In the genomic region with DNA sequence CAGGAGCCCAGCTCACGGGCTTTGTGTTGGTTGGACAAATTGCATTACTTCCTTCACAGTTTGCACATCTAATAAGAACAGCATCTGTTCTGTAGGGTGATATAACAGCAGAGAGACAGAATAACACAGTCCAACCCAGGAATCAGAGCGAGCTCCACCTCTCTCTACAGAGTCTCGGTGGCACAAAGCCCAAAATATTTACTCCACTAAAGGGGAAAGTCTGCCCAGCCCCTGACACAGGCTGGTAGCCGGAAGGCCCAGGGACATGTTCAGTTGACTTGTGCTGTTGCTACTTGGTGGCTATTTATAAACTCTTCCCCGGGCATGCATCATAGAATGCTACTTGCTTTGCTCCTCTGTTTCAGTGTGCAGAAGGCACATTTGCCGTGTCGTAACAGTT, we compare ENCODE assay signal across 14 mouse cellular contexts. TPM values are rescaled to one million over a fixed set of nuclear protein-coding genes. Genes with fewer than 3 reads are reported as not detected.
DNase-seq lines count a peak whose midpoint lies in the region; ATAC-seq and TF ChIP-seq lines count a peak whose summit lies in the region.
"Had no signal": no experiment of that assay in that cellular context is flagged by ENCODE, and none has a peak within 500 bp of the region (broad histone marks: within the 10 kb centered on the region; RNA-seq: fewer than 3 reads in every experiment).

No protein-coding gene starts in this region.

- TF ChIP-seq EP300 in liver, postnatal 0 days (IDR thresholded peaks at IDR 0.05; ENCODE audit: low read depth) = no peak

- H3K36me3 ChIP-seq in lung, embryonic 15.5 days = no peaks in the 10 kb centered on the region
- no peaks in the 10 kb centered on the region for H3K36me3 ChIP-seq in heart, embryonic 12.5 days
- H3K36me3 ChIP-seq in liver, postnatal 0 days (replicated peaks; ENCODE audit: insufficient read depth, low read length) = no peaks in the 10 kb centered on the region
- H3K36me3 ChIP-seq: G1E; hindbrain, embryonic 15.5 days; limb, embryonic 12.5 days had no signal

- 41% methylated on average over 7 of the region's 7 CpGs for WGBS in lung, embryonic 15.5 days
- 48% methylated on average over 7 of the region's 7 CpGs for WGBS in lung, adult 2 months
- WGBS in heart, embryonic 12.5 days = 40% methylated on average over 7 of the region's 7 CpGs
- WGBS in liver, postnatal 0 days (ENCODE audit: insufficient replicate concordance) = 48% methylated on average over 7 of the region's 7 CpGs

- no peak for TF ChIP-seq CTCF in lung, adult 2 months (IDR thresholded peaks at IDR 0.05; ENCODE audit: insufficient read depth, low read length)
- no peak for TF ChIP-seq CTCF in liver, postnatal 0 days (IDR thresholded peaks at IDR 0.05; ENCODE audit: low read depth)

- H3K4me3 ChIP-seq in lung, embryonic 15.5 days = no peak overlapping the region
- H3K4me3 ChIP-seq in lung, adult 2 months (replicated peaks; ENCODE audit: extremely low read depth, low read depth, low read length) = no peak overlapping the region
- no peak overlapping the region for H3K4me3 ChIP-seq in heart, embryonic 12.5 days
- no peak overlapping the region for H3K4me3 ChIP-seq in liver, postnatal 0 days (ENCODE audit: low read depth, low read length)
- H3K4me3 ChIP-seq: hindbrain, embryonic 15.5 days; limb, embryonic 12.5 days had no signal

- H3K27me3 ChIP-seq in lung, embryonic 15.5 days = no peaks in the 10 kb centered on the region
- no peaks in the 10 kb centered on the region for H3K27me3 ChIP-seq in heart, embryonic 12.5 days (replicated peaks)
- no peaks in the 10 kb centered on the region for H3K27me3 ChIP-seq in liver, postnatal 0 days (ENCODE audit: insufficient read depth, low read length)
- H3K27me3 ChIP-seq: hindbrain, embryonic 15.5 days; limb, embryonic 12.5 days had no signal

- H3K9ac ChIP-seq in lung, embryonic 15.5 days = no peak overlapping the region
- H3K9ac ChIP-seq in heart, embryonic 12.5 days = peak overlapping the region; percentile 38; the same call in 1 of the 2 replicates
- H3K9ac ChIP-seq in liver, postnatal 0 days (replicated peaks) = peak overlapping the region; percentile 53
- H3K9ac ChIP-seq: hindbrain, embryonic 15.5 days; limb, embryonic 12.5 days had no signal

- peak overlapping the region; percentile 72 for H3K27ac ChIP-seq in lung, embryonic 15.5 days
- H3K27ac ChIP-seq in heart, embryonic 12.5 days (ENCODE audit: poor library complexity, severe bottlenecking) = peak overlapping the region; percentile 77
- peak overlapping the region; percentile 82 for H3K27ac ChIP-seq in liver, postnatal 0 days (ENCODE audit: low read depth)
- H3K27ac ChIP-seq: hindbrain, embryonic 15.5 days; limb, embryonic 12.5 days had no signal

- no peaks in the 10 kb centered on the region for H3K9me3 ChIP-seq in lung, embryonic 15.5 days
- no peaks in the 10 kb centered on the region for H3K9me3 ChIP-seq in heart, embryonic 12.5 days (replicated peaks)
- H3K9me3 ChIP-seq in liver, postnatal 0 days (ENCODE audit: low read length) = no peaks in the 10 kb centered on the region
- H3K9me3 ChIP-seq: G1E; hindbrain, embryonic 15.5 days; limb, embryonic 12.5 days had no signal

- no peak for ATAC-seq in lung, embryonic 15.5 days (ENCODE audit: borderline replicate concordance, extremely low read depth, low FRiP score, low TSS enrichment)
- no peak for ATAC-seq in heart, embryonic 12.5 days (ENCODE audit: insufficient number of reproducible peaks, low FRiP score)
- no peak for ATAC-seq in liver, postnatal 0 days
- ATAC-seq in erythroid progenitor cell, adult 5-6 weeks (replicated peaks; ENCODE audit: low FRiP score, poor library complexity, severe bottlenecking) = no peak

- TF ChIP-seq POLR2A in lung, adult 2 months (IDR thresholded peaks at IDR 0.05; ENCODE audit: borderline replicate concordance, extremely low read depth, low read depth, low read length) = no peak

- no peak overlapping the region for H3K4me2 ChIP-seq in lung, embryonic 15.5 days
- H3K4me2 ChIP-seq in heart, embryonic 12.5 days = no peak overlapping the region
- no peak overlapping the region for H3K4me2 ChIP-seq in liver, postnatal 0 days (ENCODE audit: low read depth, low read length)
- H3K4me2 ChIP-seq: hindbrain, embryonic 15.5 days; limb, embryonic 12.5 days; midbrain, embryonic 11.5 days had no signal

- peak; percentile 44 for DNase-seq in gastrocnemius, adult 18-20 months (ENCODE audit: low spot score)
- no peak for DNase-seq in gastrocnemius, postnatal 10 days
- no peak for DNase-seq in lung, adult 2 months
- DNase-seq in liver, postnatal 0 days = no peak
- DNase-seq in layer of hippocampus, postnatal 25 days (ENCODE audit: extremely low spot score in 1 of 2, low spot score in 1 of 2) = no peak
- DNase-seq: kidney, adult 9 months; thymus, postnatal 36 days had no signal

- H3K4me1 ChIP-seq in lung, embryonic 15.5 days = peaks cover 47% of the 10 kb centered on the region
- 0 out of 2 replicates have a peak, but pooled peaks cover 8% of the 10 kb centered on the region for H3K4me1 ChIP-seq in lung, adult 2 months (ENCODE audit: control insufficient read depth, insufficient read depth, low read length)
- H3K4me1 ChIP-seq in heart, embryonic 12.5 days (replicated peaks) = peaks cover 51% of the 10 kb centered on the region
- peaks cover 61% of the 10 kb centered on the region for H3K4me1 ChIP-seq in liver, postnatal 0 days (ENCODE audit: insufficient read depth)
- H3K4me1 ChIP-seq: hindbrain, embryonic 15.5 days had no signal

RNA-seq across cellular contexts. Expression of a gene that starts 48.3 kb away (rescaled TPM):
- 10 to 100 TPM; 44.6 to 46.5 TPM for total RNA-seq in gastrocnemius, adult 18-20 months (2021)
- total RNA-seq in gastrocnemius, postnatal 10 days (2021) = 100 to 1,000 TPM; 115 to 117 TPM
- polyA plus RNA-seq in lung, embryonic 15.5 days (2015; fragmentation: Nextera tagmentation; extraction: Ambion mirVana) = 97.3 and 102 TPM in 2 replicates
- 86.3 and 93.3 TPM in 2 replicates for polyA plus RNA-seq in lung, adult 2 months (2012; rRNA removed)
- polyA plus RNA-seq in heart, embryonic 12.5 days (2016; fragmentation: Nextera tagmentation; extraction: Ambion mirVana) = 115 and 121 TPM in 2 replicates
- polyA plus RNA-seq in liver, postnatal 0 days (2015; fragmentation: Nextera tagmentation; extraction: Ambion mirVana) = 34.4 and 35.0 TPM in 2 replicates
- 6.7 and 12.6 TPM in 2 replicates for total RNA-seq in erythroid progenitor cell, adult 5-6 weeks (2015; ENCODE audit: low replicate concordance)
- 3.7 and 3.9 TPM in 2 replicates for total RNA-seq in erythroid progenitor cell, adult 5-6 weeks (2017; ENCODE audit: low replicate concordance)
- total RNA-seq in layer of hippocampus, postnatal 25 days (2021) = 100 to 1,000 TPM; 114 to 118 TPM

RNA-seq across cellular contexts. Expression of a gene that starts 49.0 kb away (rescaled TPM):
- total RNA-seq in gastrocnemius, adult 18-20 months (2021) = 100 to 1,000 TPM in 1 of 2 experiments, 10 to 100 TPM in 1; 66.1 to 117 TPM
- total RNA-seq in gastrocnemius, postnatal 10 days (2021) = 10 to 100 TPM; 40.3 to 43.3 TPM
- polyA plus RNA-seq in lung, embryonic 15.5 days (2015; fragmentation: Nextera tagmentation; extraction: Ambion mirVana) = 23.1 and 25.9 TPM in 2 replicates
- polyA plus RNA-seq in lung, adult 2 months (2012; rRNA removed) = 233 and 359 TPM in 2 replicates
- 36.2 and 38.7 TPM in 2 replicates for polyA plus RNA-seq in heart, embryonic 12.5 days (2016; fragmentation: Nextera tagmentation; extraction: Ambion mirVana)
- 13.4 and 14.2 TPM in 2 replicates for polyA plus RNA-seq in liver, postnatal 0 days (2015; fragmentation: Nextera tagmentation; extraction: Ambion mirVana)
- total RNA-seq in erythroid progenitor cell, adult 5-6 weeks (2015; ENCODE audit: low replicate concordance) = 156 and 175 TPM in 2 replicates
- total RNA-seq in erythroid progenitor cell, adult 5-6 weeks (2017; ENCODE audit: low replicate concordance) = 20.0 and 35.4 TPM in 2 replicates
- total RNA-seq in layer of hippocampus, postnatal 25 days (2021) = 10 to 100 TPM; 14.7 to 18.3 TPM
